Mouse (Mus musculus) myocyte (in vitro differentiated cells): ENCODE measurements around the gene C1ql1.

Source experiments
- E2F4 ChIP-seq: IDR thresholded peaks from one replicate; pipeline ENCODE4 v1.6.1; 2011; ENCODE audit warnings: mild to moderate bottlenecking, control low read depth, moderate library complexity; ENCODE audit not compliant: insufficient read depth
- MAX ChIP-seq: IDR thresholded peaks from one replicate; pipeline ENCODE4 v1.6.1; 2011; ENCODE audit warnings: low read depth, mild to moderate bottlenecking, control low read depth
- MYOG ChIP-seq, 3 experiments: IDR thresholded peaks; one replicate each; pipeline ENCODE4 v1.6.1; 2011; ENCODE audit warnings: control low read depth in 2 of 3, low read depth in 2 of 3, mild to moderate bottlenecking in 2 of 3; ENCODE audit not compliant: insufficient read length in 2 of 3, control insufficient read depth in 1 of 3, insufficient read depth in 1 of 3
- POLR2A ChIP-seq: IDR thresholded peaks from one replicate; pipeline ENCODE4 v1.6.1; 2011; ENCODE audit warnings: low read depth, mild to moderate bottlenecking, control low read depth, moderate library complexity; ENCODE audit not compliant: insufficient read length
- REST ChIP-seq: IDR thresholded peaks from one replicate; pipeline ENCODE4 v1.6.1; 2011; ENCODE audit warnings: mild to moderate bottlenecking, control low read depth, moderate library complexity; ENCODE audit not compliant: insufficient read depth, insufficient read length

- TF ChIP-seq MAX: no peak
- TF ChIP-seq POLR2A: no peak
- no peak for TF ChIP-seq E2F4
- no peak for TF ChIP-seq MYOG (IDR thresholded peaks at IDR 0.05; ENCODE audit: control insufficient read depth in 1 of 3, insufficient read depth in 1 of 3, insufficient read length in 2 of 3, low read depth in 2 of 3)
- no peak for TF ChIP-seq REST
Observed at GRCm38 (mm10) chr11:102898408-102898807, 48.1 kb downstream of the C1ql1 start.
